Mouse (Mus musculus): ENCODE results near the gene Fbxo40. TPM values are rescaled to one million over a fixed set of nuclear protein-coding genes. Genes with fewer than 3 reads are reported as not detected.

Fbxo40 gene
- total RNA-seq, 2 experiments from 2014 or later: 128 to 166 TPM

DNA sequence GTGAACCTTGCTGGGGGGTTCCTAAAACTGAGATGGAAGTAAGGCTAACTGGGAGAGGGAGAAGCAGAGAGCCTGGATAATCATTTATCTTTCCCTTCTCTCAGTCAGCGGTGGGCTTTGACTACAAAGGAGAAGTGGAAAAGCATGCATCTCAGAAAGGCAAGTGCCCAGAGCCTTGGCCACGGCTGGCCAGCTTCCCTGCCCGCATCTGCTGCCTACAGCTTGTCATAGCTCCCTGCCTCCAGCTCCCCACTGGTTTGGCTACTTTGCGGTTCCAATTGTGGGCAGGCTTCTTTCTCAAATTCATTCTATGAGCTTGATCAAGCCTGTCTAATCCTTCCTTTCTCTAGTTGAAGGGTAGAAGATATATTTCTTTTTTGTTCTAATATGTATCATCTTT lies 39.2 kb downstream of the Fbxo40 start:
- no peak for DNase-seq
- intact Hi-C loops (cut with DNase I; ENCODE audit: low total_unique reads): no loop called here

DNA sequence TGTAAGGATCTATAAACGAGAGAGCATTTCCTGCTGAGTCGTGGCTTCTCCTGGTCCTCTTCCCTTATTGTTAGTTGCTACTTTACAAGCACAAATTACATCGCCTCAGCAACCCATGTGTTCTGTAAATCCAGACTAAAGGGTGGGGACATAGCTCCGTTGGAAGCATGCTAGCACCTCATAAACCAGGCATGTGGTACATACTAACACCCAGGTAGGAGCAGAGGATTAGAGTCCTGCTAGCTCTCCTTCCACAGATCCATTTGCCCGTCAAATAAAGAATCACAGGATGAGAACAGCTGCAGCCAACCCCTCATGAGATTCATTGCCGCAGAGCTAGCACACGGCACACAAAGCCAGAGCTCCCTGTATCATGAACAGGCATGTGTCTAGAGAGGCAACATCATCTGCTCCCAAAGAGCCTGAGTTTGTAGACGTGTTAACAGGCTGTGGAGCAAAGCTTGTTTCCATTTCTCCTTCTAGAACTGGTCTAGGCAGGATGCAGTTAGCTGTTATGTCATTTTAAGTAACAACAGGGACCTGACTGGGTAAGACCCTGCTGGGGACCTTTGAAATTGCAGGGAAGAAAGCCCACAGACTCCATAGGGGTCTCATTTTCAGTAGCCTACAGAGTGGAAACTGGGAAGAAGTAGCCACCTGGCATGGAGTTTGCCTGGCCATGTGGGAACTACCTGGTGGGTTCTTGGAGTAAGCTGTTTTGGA lies 40.5 kb downstream of the Fbxo40 start:
- intact Hi-C loops (cut with DNase I; ENCODE audit: low total_unique reads): no loop called here
- no peak for DNase-seq

DNA sequence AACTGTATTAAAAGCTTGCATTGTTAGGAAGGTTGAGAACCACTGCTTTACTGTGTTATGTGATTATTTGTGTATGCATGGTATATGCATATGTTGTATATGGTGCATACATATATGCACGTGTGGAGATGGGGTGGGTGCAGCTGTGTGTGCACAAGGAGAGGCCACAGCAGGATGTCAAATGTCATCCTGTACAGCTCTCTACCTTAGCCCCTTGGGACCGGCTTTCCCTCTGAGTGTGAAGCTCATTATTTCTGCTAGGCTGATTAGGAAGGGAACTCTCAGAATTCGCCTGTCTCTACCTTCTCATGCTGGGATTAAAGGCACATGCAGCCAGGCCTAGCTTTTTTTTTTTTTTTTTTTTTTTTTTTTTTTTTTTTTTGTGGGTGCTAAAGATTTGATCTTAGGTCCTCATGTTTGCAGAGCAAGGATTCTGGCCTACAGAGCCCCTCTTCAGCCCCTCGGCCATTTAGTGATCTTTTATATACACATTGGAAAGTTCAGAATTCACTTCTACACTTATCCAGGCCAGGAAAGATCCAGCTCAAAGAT lies 42.5 kb downstream of the Fbxo40 start:
- no peak for DNase-seq
- intact Hi-C loops (cut with DNase I; ENCODE audit: low total_unique reads): no loop called here

DNA sequence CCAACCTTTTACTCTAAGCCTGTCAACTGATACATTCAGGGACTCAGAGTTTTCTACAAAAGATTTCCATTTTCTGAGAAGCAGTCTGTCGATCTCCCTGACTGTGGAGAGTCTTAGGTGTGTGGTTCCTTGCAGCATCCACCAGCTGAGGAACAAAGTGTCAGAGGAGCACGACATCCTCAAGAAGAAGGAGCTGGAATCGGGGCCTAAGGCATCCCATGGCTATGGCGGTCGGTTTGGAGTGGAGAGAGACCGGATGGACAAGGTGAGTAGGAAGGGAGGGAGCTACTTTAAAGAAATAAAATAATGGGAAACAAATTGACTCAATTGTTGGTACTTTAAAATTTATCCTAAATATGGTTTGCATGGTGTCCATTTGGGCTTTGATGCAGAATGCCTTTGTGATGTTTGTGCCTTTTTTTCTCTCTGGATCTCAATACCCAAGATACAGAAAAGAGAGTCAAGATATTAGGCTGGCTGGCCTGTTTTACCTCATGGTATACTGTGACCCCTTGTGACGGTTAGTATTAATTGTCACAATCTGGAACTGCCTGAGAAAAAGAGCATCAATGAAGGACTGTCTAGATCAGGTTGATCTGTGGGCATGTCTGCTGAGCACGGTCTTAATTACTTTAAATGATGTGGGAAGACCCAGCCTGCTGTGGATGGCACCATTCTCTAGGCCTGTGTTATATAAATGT lies 43.7 kb downstream of the Fbxo40 start:
- intact Hi-C loops (cut with DNase I; ENCODE audit: low total_unique reads): no loop called here
- no peak for DNase-seq

DNA sequence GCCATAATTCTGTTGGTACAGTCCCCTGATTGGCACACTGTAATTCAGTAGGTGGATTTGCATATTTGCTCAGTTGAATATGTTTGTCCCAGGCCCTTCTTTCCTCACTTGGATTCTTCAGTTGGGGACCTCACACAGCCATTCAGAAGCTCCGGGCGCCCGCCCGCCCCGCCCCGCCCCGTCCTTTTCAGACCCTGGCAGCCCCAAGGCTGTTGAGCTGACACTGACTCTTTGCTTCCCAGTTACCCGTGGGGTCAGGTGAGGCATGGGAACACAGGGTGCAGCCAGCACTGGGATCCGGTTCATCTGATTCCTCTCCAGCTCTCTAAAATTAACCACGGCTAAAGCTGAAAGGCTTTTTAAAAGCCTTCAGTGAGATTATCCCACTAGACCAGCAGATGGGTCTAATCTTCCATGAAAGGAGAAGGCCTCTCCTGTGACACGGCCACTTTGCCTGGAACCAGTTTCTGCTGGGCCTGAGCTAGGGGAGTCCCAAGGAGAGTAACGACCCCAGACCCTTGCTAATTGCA lies 45.3 kb downstream of the Fbxo40 start:
- intact Hi-C loops (cut with DNase I; ENCODE audit: low total_unique reads): no loop called here
- peak; percentile 63 for DNase-seq

DNA sequence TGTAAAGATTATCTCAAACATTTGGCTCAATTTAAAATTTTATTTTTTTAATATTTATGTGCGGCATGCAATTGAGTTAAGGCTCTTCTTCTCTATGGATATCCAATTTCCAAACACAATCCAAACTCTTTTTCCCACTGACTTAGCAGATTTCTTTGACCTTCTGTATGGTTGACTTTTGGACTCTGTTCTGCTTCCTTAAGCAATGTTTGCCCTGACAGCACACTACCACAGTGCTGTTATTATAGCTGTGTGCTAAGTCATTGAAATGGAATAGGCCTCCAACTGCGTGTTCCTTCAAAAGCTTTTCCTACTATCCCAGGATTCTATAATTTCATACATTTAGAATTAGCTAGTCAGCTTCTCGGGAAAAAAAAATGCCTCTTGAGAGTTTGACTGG lies 46.7 kb downstream of the Fbxo40 start:
- intact Hi-C loops (cut with DNase I; ENCODE audit: low total_unique reads): no loop called here
- no peak for DNase-seq

DNA sequence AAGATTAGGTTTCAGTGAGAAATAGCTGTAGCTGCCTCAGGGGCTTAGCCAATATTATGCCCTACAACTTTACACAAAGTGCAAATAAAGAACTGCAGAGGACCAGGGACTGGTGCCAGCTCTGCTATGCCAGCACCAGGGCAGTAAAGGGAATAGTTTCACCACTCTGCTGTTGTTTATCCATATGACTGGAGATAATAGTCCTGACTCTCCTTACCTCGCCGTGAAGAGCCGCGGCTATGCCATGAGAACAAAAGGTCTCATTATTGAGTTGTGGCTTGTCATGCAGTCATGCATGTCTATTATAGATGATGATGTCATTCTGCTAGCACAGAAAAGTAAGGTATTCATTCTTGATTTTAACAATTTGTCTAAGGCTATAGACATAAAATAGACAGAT lies 48.4 kb downstream of the Fbxo40 start:
- intact Hi-C loops (cut with DNase I; ENCODE audit: low total_unique reads): no loop called here
- no peak for DNase-seq

DNA sequence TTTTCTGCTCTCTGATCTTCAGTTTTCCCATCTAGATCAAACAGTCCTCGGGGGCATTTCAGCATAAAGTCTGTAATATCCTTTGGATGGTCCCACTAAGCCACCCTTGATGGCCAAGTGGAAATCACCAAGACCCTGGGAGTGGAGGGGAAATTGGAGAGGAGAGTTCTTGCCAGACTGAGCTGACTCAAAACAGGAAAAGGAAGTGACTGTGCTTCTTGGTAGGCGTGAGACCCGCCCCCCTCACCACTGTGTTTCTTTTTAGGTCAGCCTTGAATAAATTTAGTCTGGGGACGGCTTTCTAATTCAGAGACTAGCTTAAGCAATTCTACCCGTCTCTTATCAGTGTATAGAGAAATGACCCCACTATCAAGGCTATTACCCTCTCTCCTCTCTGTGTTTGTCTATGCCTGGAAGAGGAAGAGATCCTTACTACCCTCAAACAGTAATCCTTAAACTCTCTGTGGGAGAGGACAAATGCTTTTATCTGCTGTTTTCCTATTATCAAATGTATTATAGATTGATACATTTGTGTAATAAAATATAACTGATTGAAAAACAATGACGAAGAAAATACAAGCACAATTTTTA lies 49.0 kb downstream of the Fbxo40 start:
- intact Hi-C loops (cut with DNase I; ENCODE audit: low total_unique reads): no loop called here
- DNase-seq: no peak

DNA sequence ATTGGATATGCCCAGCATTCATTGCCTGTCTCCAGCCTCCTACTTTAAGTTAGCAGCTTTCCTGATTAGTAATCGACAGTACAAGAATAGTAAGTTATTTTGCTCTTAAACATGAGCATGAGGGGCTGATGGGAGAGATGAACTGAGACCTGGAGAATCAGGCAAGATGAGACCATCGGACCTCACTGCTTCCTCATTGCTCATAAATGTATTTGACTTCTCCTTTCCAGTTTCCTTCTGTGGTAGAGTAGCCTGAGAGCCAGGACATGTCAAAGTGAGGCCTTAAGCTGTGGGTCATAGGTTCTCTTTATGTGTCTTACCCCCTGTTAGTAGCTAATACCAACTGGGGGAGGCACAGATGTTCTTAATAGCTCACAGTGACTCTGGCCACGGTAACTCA lies 54.5 kb downstream of the Fbxo40 start:
- intact Hi-C loops (cut with DNase I; ENCODE audit: low total_unique reads): no loop called here
- DNase-seq: no peak

DNA sequence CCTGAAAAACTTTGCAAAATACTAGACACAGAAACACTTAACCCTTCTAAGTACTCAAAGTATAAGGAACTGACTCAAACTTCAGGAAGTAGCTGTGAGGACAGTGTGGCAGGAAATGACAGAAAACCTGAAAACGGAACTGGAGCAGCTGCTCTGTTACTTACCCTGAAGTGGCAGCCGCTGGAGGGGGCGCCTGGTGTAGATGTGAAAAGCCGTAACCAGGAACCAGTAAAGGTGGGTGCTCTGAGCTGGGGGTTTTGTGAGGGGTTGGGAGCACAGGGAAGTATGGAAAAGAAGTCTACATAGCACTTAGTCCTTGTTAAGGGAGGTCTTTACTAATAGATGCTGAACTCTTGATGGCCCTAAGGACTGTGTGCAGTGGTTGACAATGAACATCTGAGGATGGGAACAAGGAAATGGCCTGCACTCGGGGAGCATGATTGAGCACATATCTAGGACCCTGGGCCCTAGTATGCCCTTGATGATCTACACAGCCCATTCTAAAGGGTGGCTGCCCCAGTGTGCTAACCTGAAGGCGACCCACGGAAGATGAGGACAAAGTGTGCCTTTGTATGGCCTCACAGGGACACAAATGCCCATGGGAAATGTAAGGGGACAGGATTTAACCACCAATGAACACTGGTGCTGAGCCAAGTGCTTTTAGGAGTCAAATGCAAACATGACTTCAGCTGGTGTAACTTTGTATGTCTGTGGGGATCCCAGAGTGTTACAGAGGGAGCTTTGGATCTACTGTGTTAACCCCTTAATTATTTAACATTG lies 55.2 kb downstream of the Fbxo40 start, which contains the start of gene Hcls1:
Gene Hcls1, plus strand, starts transcription at position 143 of the 780 bp plus-strand sequence.
- intact Hi-C loops (cut with DNase I; ENCODE audit: low total_unique reads): no loop called here
- DNase-seq: no peak

DNA sequence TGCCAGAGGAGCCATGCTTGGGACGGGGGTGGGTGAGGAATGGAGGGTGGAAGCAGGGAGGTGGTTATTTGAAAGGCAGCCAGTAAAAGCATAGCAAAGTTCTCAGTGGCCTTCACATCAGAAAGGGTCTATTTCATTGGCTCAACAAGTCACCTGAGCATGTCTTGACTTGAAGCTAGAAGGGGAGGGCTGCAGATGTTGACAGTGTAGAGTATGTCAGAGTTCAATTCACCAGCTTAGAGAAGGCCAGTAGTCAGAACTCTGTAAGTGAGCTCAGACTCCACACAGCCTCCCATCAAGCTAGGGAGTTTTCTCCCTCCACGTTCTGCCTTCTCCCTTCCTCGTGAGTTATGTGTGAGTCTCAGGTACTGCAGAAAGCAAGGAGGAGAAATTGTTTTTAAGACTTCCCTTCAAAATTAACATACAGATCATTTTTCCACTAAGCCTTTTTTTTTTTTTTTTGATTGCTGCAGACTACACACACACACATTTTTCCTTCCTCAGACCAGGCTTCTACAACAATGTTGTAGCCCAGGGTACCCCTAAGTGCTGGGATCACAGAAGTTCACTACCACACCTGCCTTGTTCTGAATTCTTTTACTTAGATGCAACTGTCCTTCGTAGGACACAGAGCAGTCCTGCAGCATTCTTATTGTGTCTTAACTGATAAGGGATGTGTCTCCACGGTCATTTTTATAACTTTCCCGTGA lies 56.0 kb downstream of the Fbxo40 start:
- intact Hi-C loops (cut with DNase I; ENCODE audit: low total_unique reads): no loop called here
- no peak for DNase-seq

DNA sequence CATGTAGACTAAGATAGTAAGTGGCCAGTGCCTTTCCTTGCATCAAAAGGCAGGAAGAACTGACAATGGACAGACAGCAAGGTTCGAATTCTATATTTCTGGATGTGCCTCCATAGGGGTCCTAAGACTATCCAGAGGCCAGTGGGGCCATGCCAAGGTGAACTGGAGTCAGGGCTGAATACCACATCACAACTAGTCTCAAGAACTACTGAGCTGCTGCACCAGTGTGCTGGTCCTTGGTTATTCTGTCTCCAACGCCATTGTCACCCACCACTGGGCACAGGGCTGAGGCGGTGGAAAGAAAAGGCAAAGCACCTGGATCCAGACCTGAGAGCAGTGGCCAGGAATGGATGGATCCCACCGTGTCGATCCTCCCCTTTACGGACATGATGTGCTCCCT lies 57.7 kb downstream of the Fbxo40 start:
- no peak for DNase-seq
- intact Hi-C loops (cut with DNase I; ENCODE audit: low total_unique reads): no loop called here

DNA sequence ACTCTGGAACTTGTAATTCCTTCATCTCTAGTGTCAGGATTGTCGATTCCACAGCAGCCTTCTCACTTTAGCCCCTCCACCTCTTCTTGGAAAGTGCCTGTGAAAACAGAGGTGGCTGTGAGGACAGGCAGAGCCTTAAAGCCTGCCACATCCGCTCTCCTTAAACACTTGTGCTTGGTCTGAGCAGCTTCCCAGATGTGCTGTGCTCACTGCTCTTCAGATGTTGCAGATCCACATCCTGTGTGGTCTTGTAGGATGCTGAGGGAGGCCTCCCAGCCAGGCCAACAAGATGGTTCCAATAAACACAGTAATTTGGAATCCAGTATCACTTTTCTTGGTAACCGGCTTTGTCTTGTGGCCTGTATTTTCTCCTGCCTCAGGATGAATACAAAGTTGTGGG lies 58.3 kb downstream of the Fbxo40 start:
- intact Hi-C loops (cut with DNase I; ENCODE audit: low total_unique reads): no loop called here
- no peak for DNase-seq

DNA sequence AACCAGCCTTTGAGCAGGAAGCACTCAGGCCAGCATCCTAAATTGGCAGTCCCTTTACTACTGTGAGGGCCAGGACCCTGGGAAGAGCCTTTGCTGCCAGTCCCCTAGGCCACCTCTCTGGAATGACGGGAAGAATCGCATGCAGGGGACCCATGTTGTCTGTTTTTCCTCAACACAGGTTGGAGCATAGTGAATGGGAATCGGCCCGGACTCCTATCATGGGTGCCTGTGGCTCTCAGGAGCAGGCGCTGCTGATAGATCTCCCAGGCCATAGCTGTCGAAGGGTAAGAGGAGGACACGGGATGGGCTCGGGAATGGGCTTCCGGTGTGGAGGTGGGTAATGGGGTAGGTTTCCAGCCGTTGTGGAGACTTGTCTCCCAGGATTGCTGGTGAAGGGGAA lies 58.9 kb downstream of the Fbxo40 start:
- intact Hi-C loops (cut with DNase I; ENCODE audit: low total_unique reads): no loop called here
- DNase-seq: no peak

DNA sequence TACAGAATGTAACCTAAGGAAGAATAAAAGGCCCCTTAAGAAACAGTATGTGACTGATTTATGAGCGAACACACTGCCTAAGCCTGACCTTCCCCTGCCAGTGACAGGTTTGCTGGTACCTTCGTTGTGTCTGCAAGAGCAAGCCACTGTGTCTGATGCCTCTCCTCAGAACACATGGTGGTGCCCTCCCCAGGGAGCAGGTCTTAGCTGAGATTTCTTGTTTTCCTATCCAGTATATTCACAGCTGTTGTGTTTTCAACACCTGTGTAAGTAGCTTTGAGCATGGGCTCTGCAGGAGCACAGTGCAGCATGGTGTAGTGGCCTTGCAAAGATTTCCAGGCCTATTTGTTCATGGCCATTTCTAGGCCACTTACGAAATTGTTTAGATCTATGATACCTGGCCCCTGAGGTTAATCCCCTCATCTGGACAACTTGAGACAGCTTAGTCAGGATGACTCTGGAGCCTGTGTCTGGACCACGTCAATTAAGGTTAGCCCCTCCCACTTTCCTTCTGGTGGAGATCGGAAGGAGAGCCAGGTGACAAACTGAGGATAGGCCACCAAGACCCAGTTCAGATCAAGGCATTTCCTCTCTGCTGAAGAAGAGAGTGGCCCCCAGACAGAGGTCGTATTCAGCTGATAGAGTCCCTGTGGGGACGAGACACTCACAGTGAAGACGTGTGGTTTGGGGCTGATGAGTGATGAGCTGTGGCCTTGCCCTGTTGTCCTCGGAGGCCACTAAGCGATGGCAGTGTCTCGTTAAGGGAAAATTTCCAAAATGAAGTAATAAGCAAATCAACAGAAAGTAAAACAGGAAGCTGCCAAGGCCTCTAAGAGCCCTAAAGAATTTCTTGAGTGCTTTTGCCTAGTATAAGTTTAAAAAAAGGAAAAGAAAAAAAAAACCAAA lies 59.8 kb downstream of the Fbxo40 start:
- DNase-seq: no peak
- intact Hi-C loops (cut with DNase I; ENCODE audit: low total_unique reads): no loop called here

DNA sequence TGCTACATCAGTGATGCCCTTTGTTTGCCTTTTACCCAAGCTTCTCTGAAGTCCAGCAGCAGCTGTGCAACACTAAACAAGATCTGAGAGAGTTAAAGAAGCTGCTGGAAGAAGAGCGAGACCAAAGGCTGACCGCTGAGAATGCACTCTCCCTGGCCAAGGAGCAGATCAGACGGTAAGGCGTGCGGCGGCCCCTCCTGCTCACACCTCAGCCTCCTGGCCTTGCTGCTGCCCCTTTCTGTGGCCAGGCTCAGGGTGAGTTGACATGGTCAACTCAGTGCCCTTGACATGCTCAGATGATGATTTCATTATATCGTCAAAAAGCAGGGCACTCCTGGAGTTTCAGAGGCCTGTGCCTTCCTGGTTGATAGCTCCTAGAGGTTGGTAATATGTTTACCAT lies 61.1 kb downstream of the Fbxo40 start:
- DNase-seq: no peak

DNA sequence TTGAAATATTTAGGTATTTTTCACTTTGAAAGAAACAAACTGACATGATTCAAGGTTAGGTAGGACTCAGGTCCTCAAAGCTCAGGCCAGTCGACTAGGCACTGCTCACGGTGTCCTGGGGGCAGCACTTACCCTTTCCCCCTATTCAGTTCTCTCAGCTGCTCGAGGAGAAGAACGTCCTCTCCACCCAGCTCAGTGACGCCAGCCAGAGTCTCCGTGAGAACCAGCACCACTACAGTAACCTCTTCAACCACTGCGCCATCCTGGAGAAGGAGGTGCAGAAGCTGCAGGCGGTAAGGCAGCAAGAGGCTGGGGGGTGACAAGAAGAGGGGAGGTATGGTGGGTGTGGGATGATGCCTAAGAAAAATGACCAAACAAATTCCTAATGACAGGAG lies 62.2 kb downstream of the Fbxo40 start:
- DNase-seq: no peak
- intact Hi-C loops (cut with DNase I; ENCODE audit: low total_unique reads): no loop called here

More for the DNA sequence above, 61.1 kb downstream of the Fbxo40 start:
- intact Hi-C loops (cut with DNase I; ENCODE audit: low total_unique reads): no loop called here

DNA sequence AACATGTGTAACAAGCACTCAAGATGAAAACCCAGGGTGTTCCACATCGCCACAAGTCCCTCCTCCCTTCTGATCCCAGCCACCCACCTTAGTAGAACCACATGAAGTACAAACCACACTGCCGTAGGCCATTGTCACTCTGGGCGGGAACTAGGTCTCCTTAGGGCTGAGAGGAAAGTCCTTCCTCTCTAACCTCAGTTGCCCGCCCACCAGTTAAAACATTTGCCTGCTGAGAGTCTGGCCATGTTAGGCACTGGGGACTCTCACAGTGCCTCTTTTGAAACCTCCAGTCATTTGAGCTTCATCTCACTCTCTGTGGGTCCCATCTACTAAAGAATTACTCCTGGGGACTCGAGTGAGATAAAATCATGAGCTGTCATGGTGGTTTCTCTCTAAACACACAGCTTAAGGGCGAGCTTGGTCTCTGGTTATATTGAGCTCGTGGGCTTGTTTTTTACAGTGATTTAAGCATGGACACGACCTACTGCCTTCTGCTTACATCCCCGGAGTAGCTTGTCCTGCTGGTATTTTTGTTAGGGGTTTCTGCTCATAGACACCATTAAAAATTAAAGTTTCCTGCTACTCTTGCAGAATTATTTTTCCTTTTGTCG lies 62.7 kb downstream of the Fbxo40 start:
- intact Hi-C loops (cut with DNase I; ENCODE audit: low total_unique reads): no loop called here
- DNase-seq: no peak

Data from gastrocnemius, postnatal 14 days (tissue).